Mouse (Mus musculus): ENCODE measurements around the gene Ankrd13a.

The Ankrd13a gene

GRCm38 (mm10) chr5:114797253-114797652 lies 22.8 kb downstream of the Ankrd13a start:
- no peak for DNase-seq (ENCODE audit: low read depth, low spot score)

GRCm38 (mm10) chr5:114799848-114800247 lies 25.4 kb downstream of the Ankrd13a start:
- DNase-seq (ENCODE audit: low read depth, low spot score): no peak

- DNase-seq (ENCODE audit: low read depth, low spot score): no peak
Observed at GRCm38 (mm10) chr5:114801049-114801448, 26.6 kb downstream of the Ankrd13a start.

GRCm38 (mm10) chr5:114801841-114802240 lies 27.4 kb downstream of the Ankrd13a start:
- DNase-seq (ENCODE audit: low read depth, low spot score): no peak

- DNase-seq (ENCODE audit: low read depth, low spot score): no peak
Observed at GRCm38 (mm10) chr5:114803231-114803630, 28.8 kb downstream of the Ankrd13a start.

GRCm38 (mm10) chr5:114804335-114804734 lies 29.9 kb downstream of the Ankrd13a start:
- DNase-seq (ENCODE audit: low read depth, low spot score): no peak

- DNase-seq (ENCODE audit: low read depth, low spot score): no peak
Observed at GRCm38 (mm10) chr5:114804958-114805357, 30.5 kb downstream of the Ankrd13a start.

- DNase-seq (ENCODE audit: low read depth, low spot score): no peak
Observed at GRCm38 (mm10) chr5:114805436-114806350, 31.2 kb downstream of the Ankrd13a start.

GRCm38 (mm10) chr5:114806636-114807035 lies 32.2 kb downstream of the Ankrd13a start:
- no peak for DNase-seq (ENCODE audit: low read depth, low spot score)

GRCm38 (mm10) chr5:114807063-114807462 lies 32.6 kb downstream of the Ankrd13a start:
- DNase-seq (ENCODE audit: low read depth, low spot score): no peak

- no peak for DNase-seq (ENCODE audit: low read depth, low spot score)
Observed at GRCm38 (mm10) chr5:114807468-114807867, 33.0 kb downstream of the Ankrd13a start.

GRCm38 (mm10) chr5:114807893-114808292 lies 33.4 kb downstream of the Ankrd13a start:
- DNase-seq (ENCODE audit: low read depth, low spot score): no peak

GRCm38 (mm10) chr5:114808385-114808784 lies 33.9 kb downstream of the Ankrd13a start:
- no peak for DNase-seq (ENCODE audit: low read depth, low spot score)

- DNase-seq (ENCODE audit: low read depth, low spot score): no peak
Observed at GRCm38 (mm10) chr5:114809181-114809756, 34.8 kb downstream of the Ankrd13a start.

- no peak for DNase-seq (ENCODE audit: low read depth, low spot score)
Observed at GRCm38 (mm10) chr5:114809826-114810225, 35.3 kb downstream of the Ankrd13a start.

GRCm38 (mm10) chr5:114813525-114814181 lies 39.2 kb downstream of the Ankrd13a start:
- peak; percentile 93 for DNase-seq (ENCODE audit: low read depth, low spot score)

GRCm38 (mm10) chr5:114816599-114816998 lies 42.1 kb downstream of the Ankrd13a start:
- DNase-seq (ENCODE audit: low read depth, low spot score): peak; percentile 34

GRCm38 (mm10) chr5:114818124-114818523 lies 43.6 kb downstream of the Ankrd13a start:
- DNase-seq (ENCODE audit: low read depth, low spot score): no peak

- peak; percentile 90 for DNase-seq (ENCODE audit: low read depth, low spot score)
Observed at GRCm38 (mm10) chr5:114822796-114823688, 48.6 kb downstream of the Ankrd13a start, which contains the start of gene 1500011B03Rik. Gene 1500011B03Rik (minus strand): TSS chr5:114823468.

- peak; percentile 73 for DNase-seq (ENCODE audit: low read depth, low spot score)
Observed at GRCm38 (mm10) chr5:114824197-114824596, 49.7 kb downstream of the Ankrd13a start.

Data from mesoderm, embryonic 11.5 days (tissue).